Mouse (Mus musculus): ENCODE measurements at regions not wholly inside any gene's neighbourhood (a gene's known extent, or its start where the extent isn't known, plus 50 kb on each side); places are given as distances from the start of the nearest gene placed in this dataset.

DNA sequence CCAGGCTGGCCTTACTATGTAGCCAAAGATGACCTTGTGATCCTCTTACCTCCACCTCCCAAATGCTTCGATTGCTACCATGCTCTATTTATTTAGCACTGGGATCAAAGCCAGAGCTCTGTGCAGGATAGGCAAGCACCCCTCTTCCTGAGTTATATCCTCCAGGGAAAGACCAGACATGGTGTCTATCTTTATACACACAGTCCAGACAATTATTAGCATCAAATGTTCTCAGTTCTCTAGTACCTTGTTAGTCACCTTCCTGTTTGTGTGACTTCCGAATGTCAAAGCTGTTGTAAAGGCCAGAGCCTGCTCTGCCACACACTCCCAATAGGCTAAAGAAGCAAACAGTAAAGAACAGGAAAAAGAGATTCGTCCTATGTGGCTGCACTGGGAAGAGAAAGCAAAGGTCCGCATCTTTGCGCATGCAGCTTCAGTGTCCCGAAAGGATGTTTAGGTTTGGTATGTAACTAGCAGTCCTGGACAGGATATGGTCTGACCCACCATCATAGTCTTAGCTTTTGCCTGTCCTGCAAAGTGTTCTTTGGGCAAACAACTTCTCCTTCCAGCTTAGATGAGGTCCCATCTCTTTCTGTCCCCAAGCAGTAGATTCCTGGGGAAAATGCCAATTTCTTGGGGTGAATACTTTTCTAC, 204.2 kb downstream of the Rnf152 start:
- TF ChIP-seq POLR2A (IDR thresholded peaks at IDR 0.05; ENCODE audit: low read depth, low read length) (no peak), CTCF (IDR thresholded peaks at IDR 0.05; ENCODE audit: extremely low read depth, insufficient read depth, insufficient read length, insufficient replicate concordance) (no peak)

Measured in spleen, adult 2 months (tissue).